Mouse (Mus musculus) embryo, embryonic 11.5 days (tissue): ENCODE data around the gene Crlf2.
A peak's percentile ranks its signal among the peaks of the same experiment; 100 is the strongest.

Experiments used
- DNase-seq: peaks from one replicate; pipeline ENCODE4 v3.0.0-alpha.2; 2012; ENCODE audit warnings: low read depth, low spot score

The Crlf2 gene

DNA sequence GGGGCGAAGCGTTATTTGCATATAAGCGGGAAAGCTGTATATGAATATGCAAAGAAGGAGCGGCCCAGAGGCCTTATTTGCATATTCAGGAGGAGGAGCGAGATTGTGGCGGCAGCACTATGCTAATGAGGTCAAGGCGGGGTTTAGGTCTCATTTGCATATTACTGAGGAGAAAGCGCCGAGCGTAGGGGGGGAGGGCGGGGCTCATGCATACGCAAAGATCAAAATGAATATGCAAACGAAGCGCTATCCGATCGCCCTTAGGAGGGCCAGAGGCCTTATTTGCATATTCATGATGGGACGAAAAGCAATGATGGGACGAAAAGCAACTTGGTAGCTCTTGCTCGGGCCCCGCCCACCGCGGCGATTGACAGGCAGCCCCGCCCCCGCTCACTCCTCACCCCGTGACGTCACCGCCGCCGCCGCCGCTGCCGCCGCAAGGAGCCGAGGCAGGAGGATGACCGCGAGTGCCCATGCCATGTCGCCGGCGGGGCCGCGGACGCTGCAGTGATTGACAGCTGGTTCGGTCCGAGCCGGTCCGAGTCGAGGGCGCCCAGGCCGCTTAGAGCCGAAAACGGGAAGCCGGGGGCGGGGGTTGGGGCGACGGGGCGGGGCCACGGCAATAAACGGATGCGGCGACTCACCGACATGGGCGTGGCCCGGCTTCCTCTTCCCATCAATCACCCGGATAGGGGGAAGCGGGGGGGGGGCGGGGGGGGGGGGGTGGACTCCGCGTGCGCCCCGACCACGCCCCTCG lies at the start of gene Crlf2:
TSS of gene Crlf2 (minus strand) at position 590 of the 757 bp plus-strand sequence.
- DNase-seq, result peak; percentile 69

DNA sequence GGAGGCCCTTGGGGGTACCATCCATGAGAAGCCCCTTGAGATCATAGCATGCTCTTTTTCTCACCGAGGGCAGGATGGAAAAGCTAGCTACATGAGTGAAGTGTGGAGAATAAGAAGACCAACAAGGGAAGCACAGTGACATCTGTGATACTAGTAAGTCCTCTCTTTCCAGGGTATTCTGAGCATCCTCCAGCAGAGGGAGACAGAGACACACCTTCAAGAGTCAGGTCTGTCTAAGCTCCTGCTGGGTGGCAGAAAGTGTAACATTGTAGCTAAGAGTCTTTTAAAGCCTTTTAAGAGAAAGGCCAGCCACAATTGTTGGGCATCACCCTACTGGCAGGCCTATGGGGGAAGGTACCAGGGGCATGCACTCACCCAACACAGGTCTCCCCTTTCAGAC lies 43.8 kb upstream of the Crlf2 start:
- DNase-seq, result no peak

DNA sequence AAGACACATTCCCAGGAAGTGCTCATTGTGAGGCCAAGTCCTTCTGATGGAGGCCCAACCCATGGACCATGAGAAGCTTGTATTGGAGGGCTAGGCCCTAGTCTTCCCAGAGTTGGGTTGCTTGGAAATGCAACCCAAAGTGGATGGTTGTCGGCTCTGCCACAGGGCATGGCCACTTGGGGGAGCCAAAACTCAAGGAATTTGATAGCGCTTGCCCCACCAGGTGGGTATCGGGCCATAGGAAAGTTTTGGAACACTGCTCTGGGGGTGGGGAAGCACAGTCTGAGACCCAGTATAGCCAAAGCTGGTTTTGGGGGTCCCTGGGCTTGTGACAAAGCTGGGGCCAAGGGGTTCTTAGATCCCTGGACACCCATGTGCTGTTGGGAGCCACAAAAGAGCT lies 42.3 kb upstream of the Crlf2 start:
- no peak for DNase-seq

DNA sequence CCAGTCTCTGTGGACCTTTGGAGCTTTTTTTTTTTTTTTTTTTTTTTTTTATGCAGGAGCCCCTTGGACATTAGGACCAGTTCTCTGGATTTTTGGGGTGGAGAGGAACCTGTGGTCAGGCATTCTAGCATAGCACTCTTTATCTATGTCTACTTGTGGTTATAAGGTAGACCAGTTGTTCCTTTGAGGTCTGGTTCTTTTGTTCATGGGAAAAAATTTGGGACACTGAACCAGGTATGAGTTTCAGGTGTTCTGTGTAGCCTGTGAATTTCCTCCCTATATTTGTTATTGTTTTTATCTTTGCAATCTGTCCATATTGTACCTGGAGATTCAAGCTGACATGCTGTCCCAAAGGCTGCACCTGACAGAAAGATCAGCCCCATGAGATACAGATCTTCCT lies 40.1 kb upstream of the Crlf2 start:
- peak; percentile 9 for DNase-seq

DNA sequence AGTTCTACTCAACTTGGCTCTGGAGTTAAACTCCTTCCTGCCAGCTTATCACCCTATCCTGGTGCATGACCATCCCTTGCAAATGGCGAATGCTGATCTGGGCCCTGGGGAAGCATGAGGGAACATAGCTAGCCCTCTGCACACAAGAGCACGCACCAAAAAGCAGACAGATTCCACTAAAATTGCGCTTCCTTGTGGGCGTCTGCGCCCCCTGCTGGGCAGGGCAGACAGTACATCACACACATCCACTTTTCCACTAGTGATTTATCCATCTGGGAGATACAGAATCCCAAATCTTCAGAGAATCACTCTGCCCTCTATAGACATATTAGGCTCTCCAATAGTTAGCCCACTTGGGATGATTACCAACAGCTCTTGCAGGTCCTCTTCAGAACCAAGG lies 37.9 kb upstream of the Crlf2 start:
- DNase-seq, result no peak

DNA sequence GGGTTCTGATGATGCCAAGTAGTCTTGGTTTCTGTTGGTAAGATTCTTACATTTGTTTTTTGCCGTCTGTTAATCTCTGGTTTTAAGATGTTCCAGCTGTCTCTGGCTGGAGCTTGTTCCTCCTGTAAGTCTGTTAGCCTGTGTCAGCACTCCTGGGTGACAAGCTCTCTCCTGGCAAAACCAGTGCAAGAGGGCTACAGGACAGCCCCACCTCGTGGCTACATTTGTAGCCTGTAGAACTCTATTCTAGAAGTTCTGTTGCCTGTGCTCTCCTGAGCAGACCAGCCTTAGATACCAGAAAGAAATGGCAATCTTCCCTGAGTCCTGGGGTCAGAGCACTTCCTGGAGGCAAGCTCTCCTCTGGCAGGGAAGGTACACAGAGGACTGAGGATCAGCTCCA lies 4.0 kb upstream of the Crlf2 start:
- no peak for DNase-seq

DNA sequence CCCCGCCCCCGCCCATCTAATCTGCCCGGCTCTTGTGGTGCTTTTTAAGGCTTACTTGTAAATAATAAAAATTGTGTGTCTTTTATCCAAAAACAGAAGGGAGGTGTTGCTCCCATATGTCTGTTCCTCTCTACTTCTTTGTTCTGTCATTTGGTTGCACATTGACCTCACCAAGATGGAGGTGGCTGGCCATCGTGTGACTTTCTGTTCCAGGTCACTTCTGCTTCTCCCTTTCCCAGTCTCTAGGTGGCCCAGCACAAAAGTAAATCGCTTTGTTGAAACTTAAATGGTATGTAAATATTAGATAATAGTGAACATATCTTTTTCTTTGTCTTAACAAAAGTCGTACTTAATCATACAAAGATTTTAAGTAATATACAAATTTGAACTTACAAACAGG lies 398 bp upstream of the Crlf2 start:
- no peak for DNase-seq

DNA sequence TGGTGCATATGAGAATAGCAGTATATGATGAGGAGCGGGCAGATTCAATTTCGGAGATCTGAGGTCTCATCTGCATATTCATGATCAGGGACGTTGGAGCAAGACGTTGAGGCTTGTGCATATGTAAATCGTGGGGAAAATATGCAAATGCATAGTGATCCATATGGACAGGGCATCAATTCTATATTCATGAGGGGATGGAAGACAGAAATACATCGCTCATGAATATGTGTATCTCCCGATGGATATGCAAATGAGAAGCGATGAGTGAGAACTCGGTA lies 730 bp downstream of the Crlf2 start:
- peak; percentile 32 for DNase-seq

DNA sequence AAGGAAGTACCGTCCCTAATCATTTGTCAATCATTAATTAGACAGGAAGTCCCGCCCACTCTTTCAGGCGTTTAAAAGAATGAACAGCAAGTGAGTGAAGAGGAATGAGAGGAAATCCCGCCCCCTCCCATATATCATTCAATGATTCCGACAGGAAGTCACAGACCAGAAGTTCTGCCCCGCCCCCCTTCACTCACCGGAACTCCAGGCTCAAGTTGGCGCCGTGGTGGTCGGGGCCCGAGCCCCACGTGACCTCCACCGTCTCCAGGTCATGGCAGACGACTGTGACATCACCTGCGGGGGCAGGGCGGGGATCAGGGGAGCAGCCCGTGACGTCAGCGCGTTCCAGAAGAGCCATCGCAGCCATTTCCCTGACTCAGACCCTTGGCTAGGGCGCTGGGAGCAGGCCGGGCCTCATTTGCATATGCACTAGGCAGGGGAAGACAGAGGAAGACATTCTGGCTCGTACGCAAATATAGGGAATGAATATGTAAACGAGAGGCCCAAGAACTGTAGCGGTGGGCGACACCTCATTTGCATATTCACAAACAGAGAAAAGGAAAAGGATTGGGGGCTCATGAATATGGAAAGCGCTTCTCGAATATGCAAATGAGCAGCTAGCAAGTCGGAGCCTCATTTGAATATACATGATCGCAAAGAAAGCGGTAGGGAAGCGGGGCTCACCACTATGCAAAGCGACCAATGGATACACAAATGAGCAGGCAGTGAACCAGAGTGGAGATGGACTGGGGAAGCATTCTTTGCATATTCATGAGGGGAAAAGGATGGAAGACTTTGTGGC lies 1.3 kb downstream of the Crlf2 start:
- peak; percentile 77 for DNase-seq

DNA sequence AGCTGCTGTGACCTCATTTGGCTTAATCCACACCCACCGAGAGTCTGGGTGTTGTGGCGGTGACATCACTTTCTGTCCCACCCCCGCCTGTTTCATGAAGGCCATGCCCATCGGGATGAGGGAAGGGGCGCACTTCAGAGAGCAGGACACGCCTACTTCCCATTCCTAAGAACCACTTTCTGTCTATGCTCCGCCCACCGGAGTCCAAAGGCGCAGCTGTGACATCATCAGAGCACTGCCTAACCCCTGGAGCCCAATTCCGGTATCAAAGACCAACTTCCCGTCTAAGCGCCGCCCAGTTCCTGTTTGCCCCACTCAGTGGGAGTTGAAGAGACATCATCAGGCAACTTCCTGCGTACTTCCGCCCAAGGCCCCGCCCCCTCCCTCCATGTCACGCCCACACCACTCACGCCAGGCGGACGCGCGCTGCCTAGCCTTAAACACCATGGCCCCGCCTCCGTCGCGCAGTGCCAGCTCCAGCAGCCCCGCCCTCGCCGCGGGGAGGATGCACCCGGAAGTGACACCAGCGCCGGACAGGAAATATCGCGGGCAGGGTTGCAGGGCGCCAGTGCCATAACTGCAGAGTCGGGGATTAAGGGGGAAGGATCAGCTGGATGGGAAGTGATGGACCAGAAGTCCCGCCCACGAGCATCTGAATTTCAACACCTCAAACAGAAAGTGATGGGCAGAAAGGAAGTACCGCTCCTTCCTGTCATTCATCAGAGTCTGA lies 2.0 kb downstream of the Crlf2 start:
- no peak for DNase-seq

DNA sequence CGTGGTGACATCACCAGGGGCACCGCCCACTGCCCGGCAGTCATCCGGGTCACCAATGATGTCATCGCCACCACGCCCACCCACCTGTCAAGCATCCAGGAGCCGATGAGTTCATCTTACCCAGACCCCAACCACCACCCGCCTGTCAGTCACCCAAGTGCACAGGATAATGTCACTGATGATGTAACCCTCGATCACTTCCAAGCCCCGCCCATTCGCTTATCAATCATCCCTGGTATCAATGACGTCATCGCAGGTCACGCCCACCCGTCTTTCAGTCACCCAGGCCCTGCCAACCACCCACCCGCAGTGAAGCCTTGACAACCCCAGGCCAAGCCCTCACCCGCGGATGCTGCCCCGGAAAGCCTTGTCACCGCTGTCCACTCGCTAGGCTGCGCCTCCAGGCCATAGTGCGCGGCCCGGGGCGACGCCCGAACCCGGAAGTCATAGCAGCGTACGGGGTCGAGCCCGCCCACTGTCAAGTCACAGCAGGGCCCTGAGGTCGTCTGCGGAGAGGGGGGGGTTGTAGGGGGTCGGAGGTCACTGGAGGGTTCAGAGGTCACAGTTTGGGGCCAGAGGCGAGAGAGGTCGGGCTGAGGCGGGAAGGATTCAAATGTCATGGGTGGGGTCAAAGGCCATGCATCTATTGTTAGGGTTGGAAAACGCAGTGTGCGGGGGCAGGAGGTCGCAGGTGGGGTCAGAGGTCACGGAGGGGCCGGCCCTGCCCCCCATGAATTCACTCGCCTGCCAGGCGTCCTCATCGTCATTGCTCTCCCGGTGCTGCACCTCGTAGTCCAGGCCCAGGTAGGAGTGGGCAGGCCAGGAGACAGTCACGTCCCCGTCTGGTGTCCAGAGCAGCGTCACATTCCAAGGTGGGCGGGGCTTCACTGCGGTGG lies 2.9 kb downstream of the Crlf2 start:
- DNase-seq, result no peak

DNA sequence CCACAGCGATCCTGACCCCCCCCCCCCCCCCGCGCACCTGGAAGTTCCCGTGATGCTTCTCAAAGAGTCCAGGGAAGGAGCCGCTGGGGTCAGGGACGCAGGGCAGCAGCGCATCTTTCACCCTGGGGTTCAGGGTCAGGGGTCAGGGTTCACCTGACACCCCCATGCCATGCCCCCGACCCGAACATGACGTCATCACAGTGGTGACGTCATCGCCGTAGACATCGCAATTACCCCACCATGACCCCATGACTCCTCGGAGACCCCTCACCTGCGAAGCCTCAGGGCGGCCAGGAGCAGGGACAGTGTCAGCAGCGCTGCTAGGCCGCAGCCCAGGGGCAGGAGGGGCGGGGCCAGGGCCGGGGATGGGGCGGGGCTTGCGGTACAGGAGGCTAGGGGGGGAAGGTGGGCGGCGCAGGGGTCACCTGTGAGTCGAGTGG lies 3.5 kb downstream of the Crlf2 start:
- no peak for DNase-seq

DNA sequence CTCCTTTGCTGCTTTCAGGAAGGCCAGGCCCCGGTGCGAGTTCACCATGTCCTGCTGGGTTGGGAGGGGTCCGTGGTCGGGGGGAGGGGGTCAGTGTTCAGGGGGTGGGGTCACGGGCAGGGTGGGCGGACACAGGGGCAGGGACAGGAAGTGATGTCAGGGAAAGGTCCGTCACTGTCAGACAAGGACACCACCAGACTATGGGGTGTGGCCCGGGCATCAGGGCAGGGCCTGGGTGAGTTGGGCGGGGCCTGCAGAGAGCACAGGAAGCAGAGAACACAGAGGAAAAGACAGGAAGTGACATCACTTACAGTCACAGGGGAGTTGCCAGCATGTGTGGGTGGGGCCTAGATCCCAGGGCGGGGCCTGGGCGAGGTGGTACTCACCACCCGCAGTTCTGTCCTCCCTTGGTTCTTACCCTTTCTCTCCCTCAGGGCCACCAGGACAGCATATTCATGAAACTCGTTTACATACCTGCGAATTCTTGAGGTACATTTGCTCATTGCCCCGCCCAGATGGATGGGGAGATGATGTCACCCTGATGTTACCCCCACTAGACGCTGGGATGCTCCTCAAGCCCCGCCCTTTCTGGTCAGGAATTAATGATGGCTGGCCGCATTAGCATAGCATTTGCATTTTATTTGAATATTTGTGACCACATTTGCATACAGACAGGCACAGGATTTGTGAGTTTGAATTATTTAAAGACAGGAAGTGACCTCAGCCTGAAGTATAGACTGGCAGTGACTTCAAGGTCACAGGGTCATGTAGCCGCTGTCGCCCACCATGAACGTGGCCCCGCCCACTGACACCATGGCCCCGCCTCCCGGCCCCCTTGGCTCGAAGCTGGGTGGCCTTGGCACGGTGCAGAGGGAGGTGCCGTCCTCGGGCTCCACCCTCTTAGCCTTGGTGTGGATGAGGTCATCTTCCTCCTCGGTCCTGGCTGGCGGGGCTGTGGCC lies 4.4 kb downstream of the Crlf2 start:
- no peak for DNase-seq

DNA sequence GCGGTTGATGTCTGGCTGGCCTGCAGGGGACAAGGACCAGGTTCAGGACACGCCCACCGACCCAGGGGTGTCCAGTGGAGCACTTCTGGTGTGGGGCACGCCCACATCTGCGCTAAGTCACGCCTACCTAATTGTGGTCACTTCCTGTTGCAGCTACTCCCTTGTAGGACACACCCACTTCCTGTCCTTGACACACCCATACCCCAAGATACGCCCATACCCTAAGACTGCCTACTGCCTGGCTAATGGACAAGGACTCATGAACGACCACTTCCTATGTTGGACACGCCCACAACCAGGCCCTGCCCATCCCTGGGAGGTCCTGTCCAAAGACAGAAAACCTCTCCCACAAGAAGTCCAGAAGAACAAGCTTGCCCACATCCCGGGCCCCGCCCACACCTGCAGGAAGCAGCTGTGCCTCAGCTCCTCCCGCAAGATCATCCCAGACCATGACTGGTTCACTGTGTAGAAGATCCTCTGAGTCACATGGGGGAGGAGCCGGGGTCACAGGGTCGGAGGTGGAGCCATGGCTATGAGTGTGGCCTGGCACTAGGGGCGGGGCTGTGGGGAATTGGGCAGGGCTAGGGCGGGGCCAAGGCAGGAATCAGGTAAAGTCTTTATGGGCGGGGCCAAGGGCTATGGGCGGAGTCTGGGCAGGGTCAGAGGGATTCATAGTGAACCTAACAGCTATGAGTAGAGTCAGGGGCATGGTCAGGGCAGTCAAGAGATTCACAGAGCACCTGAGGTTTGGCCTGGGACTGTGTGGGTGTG lies 5.4 kb downstream of the Crlf2 start:
- no peak for DNase-seq

DNA sequence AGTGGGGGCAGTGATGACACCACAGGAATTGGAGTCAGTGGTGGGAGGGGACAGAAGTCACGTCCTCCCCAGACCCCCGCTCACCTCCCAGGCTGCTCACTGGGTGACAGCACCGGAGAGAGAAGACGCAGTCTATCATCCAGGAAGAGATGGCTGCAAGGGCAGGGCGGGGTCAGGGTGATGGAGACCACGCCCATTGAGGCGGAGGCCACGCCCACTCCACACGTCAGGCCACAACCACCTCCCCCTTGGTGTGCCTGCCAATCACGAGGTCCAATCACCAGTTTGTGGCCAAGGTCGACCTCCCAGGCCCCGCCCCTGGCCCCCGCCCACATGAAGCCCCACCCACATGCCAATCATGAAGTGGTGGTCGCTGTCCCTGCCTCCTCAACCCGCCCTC lies 6.3 kb downstream of the Crlf2 start:
- DNase-seq, result no peak

DNA sequence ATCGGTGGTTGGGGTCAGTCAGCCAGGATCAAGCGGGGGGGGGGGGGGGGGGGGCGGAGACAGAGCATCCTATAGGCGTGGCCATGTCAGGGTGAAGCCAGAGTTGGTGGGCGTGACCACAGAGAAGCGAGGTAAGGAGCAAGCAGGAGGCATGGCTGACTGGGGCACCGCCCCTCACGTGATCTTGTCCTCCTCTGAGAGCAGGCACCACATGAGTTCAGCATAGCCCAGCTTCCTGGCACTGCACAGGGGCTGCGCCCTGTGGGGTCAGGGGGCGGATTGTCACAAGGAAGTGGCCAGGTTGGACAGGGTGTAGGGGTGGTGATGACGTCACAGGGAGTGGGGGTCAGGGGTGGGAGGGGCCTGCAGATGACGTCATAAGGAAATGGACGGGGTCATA lies 6.7 kb downstream of the Crlf2 start:
- DNase-seq, result no peak

DNA sequence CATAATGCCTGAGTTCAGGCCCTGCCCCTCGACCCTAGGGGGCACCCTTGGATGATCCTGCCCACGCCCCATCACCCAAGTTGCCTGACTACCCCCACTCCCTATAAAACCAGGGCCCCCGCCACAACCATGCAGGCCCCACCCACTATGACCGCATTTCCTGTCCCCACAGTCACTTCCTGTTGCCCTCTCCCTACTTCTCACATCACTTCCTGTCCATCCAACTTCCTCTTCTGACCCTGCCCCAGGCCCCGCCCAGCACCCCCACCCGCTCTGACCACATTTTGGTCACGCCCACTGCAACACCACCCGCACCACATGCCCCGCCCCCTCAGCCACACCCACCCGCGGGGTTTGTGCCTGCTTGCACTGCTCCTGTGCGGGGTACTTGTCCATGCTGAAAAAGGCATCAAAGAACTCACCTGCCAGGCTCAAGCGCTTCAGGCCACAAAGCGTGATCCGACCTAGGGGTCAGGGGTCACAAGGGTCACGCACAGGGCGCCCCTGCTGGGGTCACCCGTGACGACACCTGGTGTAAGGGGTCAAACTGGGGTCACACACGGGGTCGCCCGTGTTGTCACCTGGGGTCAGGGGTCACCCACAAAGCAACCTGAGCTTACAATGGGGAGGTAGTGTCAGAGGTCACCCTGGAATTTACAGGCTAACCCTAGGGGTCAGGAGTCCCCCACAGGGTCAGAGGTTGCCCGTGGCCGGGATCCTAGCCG lies 7.6 kb downstream of the Crlf2 start:
- DNase-seq, result no peak

DNA sequence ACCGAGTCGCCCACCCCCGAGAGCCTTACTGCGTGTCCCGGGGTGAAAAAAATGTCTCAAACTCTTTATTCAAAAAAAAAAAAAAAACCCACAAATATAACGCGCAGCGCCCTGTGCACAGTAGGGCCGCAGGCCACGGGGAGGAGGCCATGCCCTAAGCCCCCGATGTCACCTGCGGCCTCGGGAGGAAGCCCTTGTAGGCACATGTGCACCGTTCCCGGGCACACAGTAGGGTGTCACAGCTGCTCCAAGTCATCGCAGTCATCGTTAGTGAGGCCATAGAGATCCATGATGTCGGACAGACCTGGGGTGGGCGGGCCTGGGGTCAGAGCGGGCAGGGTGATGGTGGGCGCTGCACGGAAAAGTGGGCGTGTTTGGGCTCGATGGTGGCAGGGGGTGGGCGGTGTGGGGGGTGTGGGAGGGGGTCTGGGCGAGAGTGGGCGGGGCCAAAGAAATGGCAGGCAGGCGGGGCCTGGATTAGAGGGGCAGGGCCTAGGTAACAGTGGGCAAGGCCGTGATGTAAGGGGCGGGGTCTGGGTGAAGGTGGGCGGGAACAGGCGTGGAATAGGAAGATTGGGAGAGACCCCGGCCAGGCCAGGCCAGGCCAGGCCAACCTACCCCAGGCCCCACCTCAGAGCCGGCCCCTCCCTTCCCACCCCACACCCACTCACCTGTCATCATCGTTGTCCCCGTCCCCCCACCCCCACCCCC lies 8.4 kb downstream of the Crlf2 start:
- DNase-seq, result no peak
